Mouse (Mus musculus): ENCODE results near the gene Igf2bp3.

GRCm38 (mm10) chr6:49156170-49156825 is 58.5 kb downstream of the Igf2bp3 start:
- no peak for TF ChIP-seq POLR2A (IDR thresholded peaks at IDR 0.05; ENCODE audit: low read depth, low read length)
- no peak for TF ChIP-seq CTCF (IDR thresholded peaks at IDR 0.05; ENCODE audit: extremely low read depth, insufficient read length, insufficient replicate concordance, low read depth, low read length)
